Mouse (Mus musculus) liver, embryonic 14 days (tissue): Measurements from ENCODE around the gene Top3b. TPM values are rescaled to one million over a fixed set of nuclear protein-coding genes. Genes with fewer than 3 reads are reported as not detected.

Experiments
- polyA plus RNA-seq: library from polyadenylated mRNA; depleted of rRNA; stranded (reverse); fragments of >200 nt; gene quantifications from 2 replicates; pipeline ENCODE4 v1.2.3, GENCODE M21; 2012; rRNA removed

The Top3b gene
- polyA plus RNA-seq = 24.8 and 28.3 TPM in 2 replicates

GRCm38 (mm10) chr16:16870617-16871331 lies at the start of gene Top3b, which contains the start of gene Vpreb1:
Gene Top3b, plus strand, starts transcription at chr16:16870736.
Gene Vpreb1, minus strand, starts transcription at chr16:16870843.

GRCm38 (mm10) chr16:16828757-16829615 lies 41.5 kb upstream of the Top3b start, which contains the start of gene Spag6l:
Gene Spag6l, minus strand, starts transcription at chr16:16829456.

GRCm38 (mm10) chr16:16863978-16864377 lies 6.6 kb upstream of the Top3b start, which contains the start of gene Igll1:
Gene Igll1, minus strand, starts transcription at chr16:16863985.

GRCm38 (mm10) chr16:16896382-16897055 lies 26.0 kb downstream of the Top3b start, which contains the start of gene Ppm1f:
Gene Ppm1f, plus strand, starts transcription at chr16:16896469.

Other genes with a start within 250 kb of the Top3b start
- gene Olfr19, start 194.3 kb upstream of the Top3b start, polyA plus RNA-seq = not detected in 2 replicates
- gene Spag6l, start 41.3 kb upstream of the Top3b start, polyA plus RNA-seq = 0.02 and 0.03 TPM in 2 replicates
- gene Igll1, start 6.8 kb upstream of the Top3b start, polyA plus RNA-seq = 1.1 and 1.6 TPM in 2 replicates
- 1.2 and 1.3 TPM in 2 replicates for gene Vpreb1, start 107 bp downstream of the Top3b start, polyA plus RNA-seq
- 4.8 and 5.5 TPM in 2 replicates for gene Ppm1f, start 25.7 kb downstream of the Top3b start, polyA plus RNA-seq
- gene Mapk1, start 112.6 kb downstream of the Top3b start, polyA plus RNA-seq = 54.9 and 64.9 TPM in 2 replicates
- gene Ypel1, start 199.0 kb downstream of the Top3b start, polyA plus RNA-seq = 0.32 and 0.42 TPM in 2 replicates
- gene Ppil2, start 240.5 kb downstream of the Top3b start, polyA plus RNA-seq = 32.2 and 35.2 TPM in 2 replicates